Mouse (Mus musculus) neural tube, embryonic 12.5 days (tissue): ENCODE results near the gene Rln3. TPM values are rescaled to one million over a fixed set of nuclear protein-coding genes. Genes with fewer than 3 reads are reported as not detected.
A peak's percentile ranks its signal among the peaks of the same experiment; 100 is the strongest.

Source experiments
- ATAC-seq: fragments of 200-750 bp; cut with Nextera tagmentation; 2 replicates; pipeline ENCODE4 v1.8.0; 2017; ENCODE audit warnings: low read depth, mild to moderate bottlenecking, moderate TSS enrichment, moderate library complexity; ENCODE audit not compliant: low FRiP score
- H3K27ac ChIP-seq: fragments of 300-500 bp; sonication (generic); 2 replicates; pipeline ENCODE4 v1.5.1; 2016
- H3K27me3 ChIP-seq: fragments of 300-500 bp; sonication (generic); replicated peaks from 2 replicates; pipeline ENCODE4 v1.6.1; 2016; ENCODE audit warnings: mild to moderate bottlenecking
- H3K36me3 ChIP-seq: fragments of 300-500 bp; sonication (generic); 2 replicates; pipeline ENCODE4 v1.6.1; 2016; ENCODE audit warnings: mild to moderate bottlenecking
- H3K4me1 ChIP-seq: fragments of 300-500 bp; sonication (generic); 2 replicates; pipeline ENCODE4 v1.6.1; 2016
- H3K4me2 ChIP-seq: fragments of 300-500 bp; sonication (generic); replicated peaks from 2 replicates; pipeline ENCODE4 v1.6.1; 2016; ENCODE audit warnings: mild to moderate bottlenecking
- H3K4me3 ChIP-seq: fragments of 300-500 bp; sonication (generic); 2 replicates; pipeline ENCODE4 v1.5.1; 2016
- H3K9ac ChIP-seq: fragments of 300-500 bp; sonication (generic); 2 replicates; pipeline ENCODE4 v1.6.1; 2016; ENCODE audit warnings: mild to moderate bottlenecking
- H3K9me3 ChIP-seq: fragments of 300-500 bp; sonication (generic); 2 replicates; pipeline ENCODE4 v1.6.1; 2016; ENCODE audit warnings: mild to moderate bottlenecking
- WGBS: fragments of 180-500 bp; shearing (Covaris S2); methylation state at CpG from one replicate; pipeline ENCODE4 v1.1.7; 2016; 5-methylcytosine and 5-hydroxymethylcytosine counted together
- polyA plus RNA-seq: library from polyadenylated mRNA; unstranded; fragments of >200 nt; fragmentation: Nextera tagmentation; extraction: Ambion mirVana; gene quantifications from 2 replicates; pipeline ENCODE4 v1.2.1, GENCODE M21; 2016

The Rln3 gene
- polyA plus RNA-seq, 1 experiment from 2014 or later = not detected

GRCm38 (mm10) chr8:84071921-84072320 is 27.1 kb upstream of the Rln3 start:
- Histone ChIP-seq H3K4me3 (no peak overlapping the region), H3K4me2 (no peak overlapping the region), H3K27ac (no peak overlapping the region), H3K9me3 (no peaks in the 10 kb centered on the region), H3K36me3 (peaks cover 16% of the 10 kb centered on the region), H3K4me1 (peaks cover 53% of the 10 kb centered on the region), H3K27me3 (no peaks in the 10 kb centered on the region), H3K9ac (peak overlapping the region; percentile 8; the same call in 1 of the 2 replicates)
- WGBS = 76% methylated on average over 3 of the region's 3 CpGs
- no peak for ATAC-seq

- no peak for ATAC-seq
- Histone ChIP-seq H3K36me3 (peaks cover 7% of the 10 kb centered on the region), H3K9me3 (no peaks in the 10 kb centered on the region), H3K9ac (no peak overlapping the region), H3K27me3 (no peaks in the 10 kb centered on the region), H3K4me2 (no peak overlapping the region), H3K4me1 (peaks cover 53% of the 10 kb centered on the region), H3K27ac (no peak overlapping the region), H3K4me3 (no peak overlapping the region)
- 91% methylated on average over 2 of the region's 2 CpGs for WGBS
These were observed 25.9 kb upstream of the Rln3 start for GRCm38 (mm10) chr8:84070667-84071066.

GRCm38 (mm10) chr8:84070241-84070640 is 25.4 kb upstream of the Rln3 start:
- Histone ChIP-seq H3K4me2 (no peak overlapping the region), H3K4me3 (no peak overlapping the region), H3K27ac (no peak overlapping the region), H3K27me3 (no peaks in the 10 kb centered on the region), H3K9ac (no peak overlapping the region), H3K36me3 (peaks cover 3% of the 10 kb centered on the region), H3K4me1 (peaks cover 53% of the 10 kb centered on the region), H3K9me3 (no peaks in the 10 kb centered on the region)
- WGBS = 88% methylated on average over 5 of the region's 5 CpGs
- ATAC-seq = no peak

- Histone ChIP-seq H3K9ac (no peak overlapping the region; the same call in 1 of the 2 replicates), H3K36me3 (no peaks in the 10 kb centered on the region), H3K9me3 (no peaks in the 10 kb centered on the region), H3K4me1 (peaks cover 53% of the 10 kb centered on the region), H3K4me2 (no peak overlapping the region), H3K4me3 (no peak overlapping the region), H3K27ac (no peak overlapping the region), H3K27me3 (no peaks in the 10 kb centered on the region)
- ATAC-seq = no peak
- 56% methylated on average over 2 of the region's 2 CpGs for WGBS
These were observed 24.9 kb upstream of the Rln3 start for GRCm38 (mm10) chr8:84069750-84070149.

- no peaks in the 10 kb centered on the region for H3K27me3 ChIP-seq
- H3K36me3 ChIP-seq = no peaks in the 10 kb centered on the region
- H3K4me3 ChIP-seq = no peak overlapping the region
- WGBS = 63% methylated on average over 1 of the region's 1 CpGs
- peaks cover 53% of the 10 kb centered on the region for H3K4me1 ChIP-seq
- ATAC-seq = no peak
- H3K9ac ChIP-seq = no peak overlapping the region; the same call in 1 of the 2 replicates
- H3K4me2 ChIP-seq = no peak overlapping the region
- no peak overlapping the region for H3K27ac ChIP-seq
- H3K9me3 ChIP-seq = no peaks in the 10 kb centered on the region
These were observed 24.4 kb upstream of the Rln3 start for GRCm38 (mm10) chr8:84069169-84069568.

- no peak overlapping the region for H3K9ac ChIP-seq
- H3K27ac ChIP-seq = no peak overlapping the region
- no peak overlapping the region for H3K4me3 ChIP-seq
- WGBS = 82% methylated on average over 12 of the region's 12 CpGs
- H3K4me2 ChIP-seq = peak overlapping the region; percentile 56
- no peaks in the 10 kb centered on the region for H3K9me3 ChIP-seq
- H3K4me1 ChIP-seq = peaks cover 48% of the 10 kb centered on the region
- no peaks in the 10 kb centered on the region for H3K36me3 ChIP-seq
- no peaks in the 10 kb centered on the region for H3K27me3 ChIP-seq
- ATAC-seq = no peak
These were observed 23.7 kb upstream of the Rln3 start for GRCm38 (mm10) chr8:84068316-84069035.

- H3K27me3 ChIP-seq = no peaks in the 10 kb centered on the region
- no peak overlapping the region for H3K27ac ChIP-seq
- peak overlapping the region; percentile 56 for H3K4me2 ChIP-seq
- H3K4me1 ChIP-seq = peaks cover 43% of the 10 kb centered on the region
- 89% methylated on average over 7 of the region's 7 CpGs for WGBS
- H3K9ac ChIP-seq = no peak overlapping the region
- ATAC-seq = no peak
- no peaks in the 10 kb centered on the region for H3K9me3 ChIP-seq
- peak overlapping the region; percentile 95 for H3K4me3 ChIP-seq
- H3K36me3 ChIP-seq = no peaks in the 10 kb centered on the region
These were observed 23.1 kb upstream of the Rln3 start for GRCm38 (mm10) chr8:84067911-84068310.

- H3K9ac ChIP-seq = peak overlapping the region; percentile 81
- H3K36me3 ChIP-seq = no peaks in the 10 kb centered on the region
- peak; percentile 69 for ATAC-seq
- peak overlapping the region; percentile 95 for H3K4me3 ChIP-seq
- H3K4me2 ChIP-seq = peak overlapping the region; percentile 56
- peaks cover 35% of the 10 kb centered on the region for H3K4me1 ChIP-seq
- H3K27me3 ChIP-seq = no peaks in the 10 kb centered on the region
- no peaks in the 10 kb centered on the region for H3K9me3 ChIP-seq
- peak overlapping the region; percentile 95 for H3K27ac ChIP-seq
- WGBS = under 1% methylated on average over 53 of the region's 58 CpGs
These were observed 22.3 kb upstream of the Rln3 start for GRCm38 (mm10) chr8:84067047-84067573.

GRCm38 (mm10) chr8:84066291-84066930 is 21.6 kb upstream of the Rln3 start, which contains the start of gene Rfx1:
Gene Rfx1 (plus strand): TSS chr8:84066834.
- H3K4me1 ChIP-seq = peaks cover 28% of the 10 kb centered on the region
- peak; percentile 99 for ATAC-seq
- under 1% methylated on average over 51 of the region's 51 CpGs for WGBS

GRCm38 (mm10) chr8:84065457-84066072 is 20.8 kb upstream of the Rln3 start:
- Histone ChIP-seq H3K27me3 (no peaks in the 10 kb centered on the region), H3K9me3 (no peaks in the 10 kb centered on the region), H3K27ac (no peak overlapping the region), H3K36me3 (no peaks in the 10 kb centered on the region), H3K4me1 (peaks cover 25% of the 10 kb centered on the region), H3K4me3 (peak overlapping the region; percentile 95), H3K4me2 (peak overlapping the region; percentile 70), H3K9ac (peak overlapping the region; percentile 58)
- 23% methylated on average over 5 of the region's 5 CpGs for WGBS
- ATAC-seq = no peak

More at GRCm38 (mm10) chr8:84066291-84066930, 21.6 kb upstream of the Rln3 start, which contains the start of gene Rfx1:
- Histone ChIP-seq H3K4me2 (peak within 1 kb of the TSS; percentile 70), H3K9me3 (no peaks in the 10 kb centered on the region), H3K9ac (peak within 1 kb of the TSS; percentile 81), H3K4me3 (peak within 1 kb of the TSS; percentile 95), H3K27me3 (no peaks in the 10 kb centered on the region), H3K27ac (peak within 1 kb of the TSS; percentile 95), H3K36me3 (no peaks in the 10 kb centered on the region)

GRCm38 (mm10) chr8:84065037-84065436 is 20.2 kb upstream of the Rln3 start, which contains the start of gene Gm10643:
Gene Gm10643 (minus strand): TSS chr8:84065137.
- H3K4me1 ChIP-seq = peaks cover 24% of the 10 kb centered on the region
- H3K9me3 ChIP-seq = no peaks in the 10 kb centered on the region
- H3K4me2 ChIP-seq = peak within 1 kb of the TSS; percentile 70
- H3K36me3 ChIP-seq = no peaks in the 10 kb centered on the region
- no peaks in the 10 kb centered on the region for H3K27me3 ChIP-seq
- peak within 1 kb of the TSS; percentile 58 for H3K9ac ChIP-seq
- peak within 1 kb of the TSS; percentile 95 for H3K4me3 ChIP-seq
- ATAC-seq = no peak
- WGBS = 94% methylated on average over 1 of the region's 1 CpGs
- no peak within 1 kb of the TSS for H3K27ac ChIP-seq
